Mouse (Mus musculus): ENCODE measurements around the gene Id3.

The Id3 gene

DNA sequence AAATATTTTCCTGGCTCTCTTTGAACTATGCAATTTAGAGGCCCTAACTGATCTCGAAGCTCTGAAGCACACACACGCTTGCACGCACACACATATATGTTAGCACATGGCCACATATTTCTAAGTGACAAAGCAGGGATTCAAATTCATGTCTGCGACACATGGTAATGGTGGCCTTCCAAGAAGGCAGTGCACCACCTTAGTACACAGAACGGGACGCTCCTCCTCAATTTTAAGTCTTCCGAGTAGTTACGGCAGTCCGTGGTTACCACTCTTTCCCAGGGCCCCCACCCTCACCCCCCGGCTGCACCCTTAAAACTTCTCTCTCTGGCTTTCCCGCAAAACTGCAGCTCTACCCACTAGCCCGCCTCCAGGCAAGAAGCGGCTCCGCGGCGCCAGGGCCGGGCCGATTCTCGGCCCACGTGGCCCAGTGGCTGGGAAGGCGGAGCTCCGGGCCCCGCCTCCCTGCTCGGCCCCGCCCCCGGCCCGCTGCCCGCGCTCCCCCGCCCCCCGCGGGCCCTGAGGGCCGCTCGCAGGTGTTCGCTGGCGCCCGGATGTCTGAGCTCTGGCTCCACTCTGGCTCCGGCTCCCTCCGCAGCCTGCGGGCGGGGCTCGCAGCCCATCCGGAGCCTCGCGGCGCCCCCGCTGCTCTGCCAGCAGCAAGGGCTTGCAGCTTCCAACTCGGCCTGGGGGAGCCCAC lies 4.3 kb downstream of the Id3 start:
- no peak for DNase-seq (ENCODE audit: low read depth, low spot score)

DNA sequence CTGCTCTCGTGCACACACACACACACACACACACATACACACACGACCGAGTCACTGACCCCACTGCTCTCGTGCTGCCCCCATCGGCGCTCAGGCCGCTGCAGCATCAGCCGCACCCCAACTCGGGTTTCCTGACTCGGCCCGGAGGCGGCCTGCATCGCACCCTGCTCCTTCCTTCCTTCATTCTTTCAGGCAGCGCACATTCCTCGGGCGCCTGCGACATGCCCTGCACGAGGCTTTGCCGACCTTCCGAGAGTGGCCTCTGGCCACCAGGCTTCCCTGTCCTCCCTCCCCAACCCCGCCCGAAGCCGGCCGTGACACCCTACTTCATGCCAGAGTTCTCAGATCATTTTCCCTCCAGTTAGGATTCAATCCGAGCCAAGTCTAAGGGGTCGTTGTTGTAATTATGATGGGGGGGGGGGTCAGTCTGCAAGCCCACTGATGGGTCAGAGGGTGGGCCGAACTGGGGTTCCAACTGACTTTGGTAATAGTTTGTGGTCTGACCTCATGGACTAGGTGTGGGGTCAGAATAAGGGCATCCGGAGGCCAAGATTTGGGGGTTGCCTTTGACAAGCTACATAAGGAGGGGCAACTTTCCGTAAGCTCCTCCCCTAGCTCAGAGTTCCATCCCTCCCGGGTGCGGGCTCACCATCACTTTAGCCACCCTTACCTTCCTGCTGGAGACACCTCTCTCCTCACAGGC lies 5.2 kb downstream of the Id3 start:
- DNase-seq (ENCODE audit: low read depth, low spot score): no peak

- no peak for DNase-seq (ENCODE audit: low read depth, low spot score)
Observed at GRCm38 (mm10) chr4:136149045-136149379, 5.7 kb downstream of the Id3 start.

GRCm38 (mm10) chr4:136149734-136150133 lies 6.4 kb downstream of the Id3 start:
- DNase-seq (ENCODE audit: low read depth, low spot score): peak; percentile 69

DNA sequence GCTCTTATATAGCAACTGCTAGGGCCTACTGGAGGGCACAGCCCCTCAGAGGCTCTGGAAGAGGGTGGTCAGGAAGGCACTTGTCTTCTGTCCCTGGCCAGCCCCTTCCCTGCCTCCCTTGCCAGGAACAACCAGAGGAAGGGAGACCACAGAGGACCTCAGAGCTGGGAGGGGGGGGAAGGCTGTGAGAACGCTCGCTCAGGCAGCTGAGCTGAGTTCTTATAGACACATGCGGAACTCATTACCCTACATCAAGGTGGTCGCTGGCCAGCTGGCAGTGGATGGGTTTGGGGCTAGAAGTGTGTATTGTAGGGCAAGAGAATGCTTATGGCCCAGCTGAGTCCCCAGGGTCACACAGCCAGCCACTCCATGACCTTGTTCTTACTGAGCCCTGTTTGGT lies 7.3 kb downstream of the Id3 start:
- no peak for DNase-seq (ENCODE audit: low read depth, low spot score)

GRCm38 (mm10) chr4:136152821-136153220 lies 9.5 kb downstream of the Id3 start:
- no peak for DNase-seq (ENCODE audit: low read depth, low spot score)

- DNase-seq (ENCODE audit: low read depth, low spot score): no peak
Observed at GRCm38 (mm10) chr4:136154462-136154861, 11.2 kb downstream of the Id3 start.

DNA sequence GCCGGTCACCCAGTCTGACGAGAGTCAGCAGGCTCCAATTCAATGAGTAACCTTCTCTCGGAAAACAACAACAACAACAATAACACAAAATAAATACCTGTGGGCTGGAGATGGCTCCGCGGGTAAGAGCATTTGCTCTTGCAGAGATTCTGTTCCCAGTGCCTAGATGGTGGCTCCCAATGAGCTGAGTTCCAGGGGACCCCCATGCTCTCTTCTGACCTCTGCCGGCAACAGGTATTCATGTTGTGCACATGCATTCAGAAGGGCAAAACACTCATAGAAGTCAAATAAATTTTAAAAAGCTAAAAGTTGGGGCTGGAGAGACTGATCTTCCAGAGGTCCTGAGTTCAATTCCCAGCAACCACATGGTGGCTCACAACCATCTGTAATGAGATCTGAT lies 15.2 kb downstream of the Id3 start:
- DNase-seq (ENCODE audit: low read depth, low spot score): no peak

DNA sequence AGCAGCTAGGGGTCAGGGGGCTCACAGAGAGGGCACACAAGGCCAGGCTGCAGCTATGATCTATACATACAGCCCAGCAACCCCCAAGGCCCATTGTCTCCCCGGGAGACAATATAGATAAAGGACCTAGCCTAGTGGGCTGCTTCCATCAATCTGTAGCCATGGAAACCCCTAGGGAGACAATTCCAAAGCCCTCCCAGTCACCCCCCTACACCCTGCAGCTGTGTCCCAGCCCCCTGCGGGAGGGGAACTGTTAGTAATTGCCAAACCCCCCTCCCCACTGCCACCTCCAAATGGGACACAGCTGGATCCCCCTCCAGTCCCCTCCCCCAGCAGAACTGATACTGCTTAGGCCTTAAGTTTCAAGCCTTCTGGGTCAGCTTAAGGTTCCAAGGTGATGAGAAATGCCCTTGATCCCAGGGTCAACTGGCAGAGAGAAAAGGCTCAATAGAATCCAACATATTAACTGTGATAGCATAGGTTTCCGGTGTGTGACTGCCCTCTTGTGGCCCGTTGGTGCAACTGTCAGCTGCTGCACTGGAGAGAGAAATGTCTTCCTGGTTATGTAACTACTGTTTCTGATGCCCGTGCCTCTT lies 16.6 kb downstream of the Id3 start:
- peak; percentile 88 for DNase-seq (ENCODE audit: low read depth, low spot score)

GRCm38 (mm10) chr4:136163448-136163847 lies 20.2 kb downstream of the Id3 start:
- DNase-seq (ENCODE audit: low read depth, low spot score): peak; percentile 89

DNA sequence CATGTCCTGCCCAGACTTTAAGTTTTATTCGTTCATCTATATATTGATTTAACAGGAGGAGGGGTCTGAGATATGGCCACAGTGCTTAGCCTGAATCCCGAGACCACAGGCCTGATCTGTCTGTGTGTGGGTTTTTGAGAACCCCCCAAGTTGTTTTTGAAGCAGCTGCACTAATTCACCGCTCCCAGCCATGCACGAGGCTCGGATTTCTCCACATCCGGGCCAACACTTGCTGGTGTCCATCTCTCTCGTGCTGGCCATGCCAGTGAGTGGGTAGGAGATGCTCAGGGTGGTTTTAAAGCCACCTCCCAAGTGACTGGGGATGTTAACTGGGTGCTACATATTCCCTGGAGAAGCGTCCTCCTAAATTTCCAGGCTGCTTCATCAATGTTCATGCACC lies 21.7 kb downstream of the Id3 start:
- no peak for DNase-seq (ENCODE audit: low read depth, low spot score)

DNA sequence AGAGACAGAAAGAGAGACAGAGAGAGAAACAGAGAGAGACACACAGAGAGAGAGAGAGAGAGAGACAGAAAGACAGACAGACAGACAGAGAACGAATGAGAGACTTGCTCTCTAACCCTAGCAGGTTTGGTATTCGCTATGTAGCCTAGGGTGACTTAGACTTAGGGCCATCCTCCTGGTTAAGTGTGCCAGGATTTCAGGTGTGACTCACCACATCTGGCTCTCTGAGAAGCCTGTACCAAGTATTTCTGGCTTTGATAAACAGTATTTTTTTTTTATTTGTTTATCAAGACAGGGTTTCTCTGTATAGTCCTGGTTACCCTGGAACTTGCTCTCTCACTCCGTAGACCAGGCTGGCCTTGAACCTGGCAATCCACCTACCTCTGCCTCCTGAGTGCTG lies 24.4 kb downstream of the Id3 start:
- peak; percentile 85 for DNase-seq (ENCODE audit: low read depth, low spot score)

- no peak for DNase-seq (ENCODE audit: low read depth, low spot score)
Observed at GRCm38 (mm10) chr4:136170401-136170800, 27.1 kb downstream of the Id3 start.

GRCm38 (mm10) chr4:136171455-136171854 lies 28.2 kb downstream of the Id3 start:
- no peak for DNase-seq (ENCODE audit: low read depth, low spot score)

- peak; percentile 70 for DNase-seq (ENCODE audit: low read depth, low spot score)
Observed at GRCm38 (mm10) chr4:136172011-136172541, 28.8 kb downstream of the Id3 start, which contains the start of gene E2f2. TSS of gene E2f2 (plus strand) at chr4:136172394.

DNA sequence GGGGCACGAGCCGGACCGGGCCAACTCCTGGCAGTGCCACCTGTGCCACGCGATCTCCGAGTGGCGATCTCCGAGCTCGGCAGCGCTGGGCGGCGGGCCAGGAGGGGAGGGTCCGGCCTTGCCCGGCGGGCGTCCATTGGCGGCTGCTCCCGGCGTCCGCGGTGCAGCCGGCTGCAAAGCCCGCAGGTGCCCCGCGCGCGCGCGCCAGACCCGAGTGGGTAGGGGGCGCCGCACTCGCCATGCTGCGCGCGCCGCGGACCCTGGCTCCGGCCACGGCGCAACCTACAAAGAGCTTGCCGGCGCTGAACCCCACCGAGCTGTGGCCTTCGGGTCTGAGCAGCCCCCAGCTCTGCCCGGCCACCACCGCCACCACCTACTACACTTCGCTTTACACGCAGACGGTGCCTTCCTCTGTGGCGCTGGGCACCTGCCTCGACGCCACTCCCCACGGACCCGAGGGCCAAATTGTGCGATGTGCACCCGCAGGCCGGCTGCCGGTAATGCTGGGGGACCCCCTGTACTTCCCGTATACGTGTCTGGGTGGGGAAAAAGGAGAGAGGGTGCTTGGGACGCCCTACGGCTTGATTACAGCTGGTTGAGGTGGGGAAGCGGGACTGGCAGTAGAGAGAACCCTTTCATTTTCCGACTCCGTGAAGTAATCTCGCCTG lies 29.4 kb downstream of the Id3 start:
- peak; percentile 45 for DNase-seq (ENCODE audit: low read depth, low spot score)

GRCm38 (mm10) chr4:136173210-136173715 lies 30.0 kb downstream of the Id3 start:
- DNase-seq (ENCODE audit: low read depth, low spot score): peak; percentile 43

- peak; percentile 71 for DNase-seq (ENCODE audit: low read depth, low spot score)
Observed at GRCm38 (mm10) chr4:136174216-136175193, 31.2 kb downstream of the Id3 start.

DNA sequence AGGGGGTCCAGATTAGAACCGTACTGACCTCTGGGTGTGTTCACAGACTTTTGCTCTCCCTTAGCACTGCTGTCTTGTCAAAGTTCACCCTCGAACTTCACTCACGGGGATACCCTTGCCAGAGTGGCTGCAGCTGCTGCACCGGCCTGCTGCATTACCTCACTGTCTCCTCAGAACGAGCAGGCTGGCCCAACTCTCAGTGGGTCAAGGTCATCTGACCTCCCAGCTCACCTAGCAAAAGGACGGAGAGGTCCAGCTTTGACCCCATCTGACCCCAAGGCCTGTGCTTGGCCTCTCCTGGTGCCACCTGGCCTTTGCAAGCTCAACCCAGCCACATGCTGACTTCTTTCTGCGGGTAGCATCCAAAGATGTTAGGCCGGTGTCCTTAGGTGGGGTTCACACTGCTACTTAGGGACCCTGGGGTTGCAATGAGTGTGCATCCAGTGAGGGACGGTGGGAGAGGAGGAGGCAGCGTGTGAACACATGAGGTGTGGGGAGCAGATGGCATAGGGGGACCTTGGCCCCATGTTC lies 32.8 kb downstream of the Id3 start:
- no peak for DNase-seq (ENCODE audit: low read depth, low spot score)

DNA sequence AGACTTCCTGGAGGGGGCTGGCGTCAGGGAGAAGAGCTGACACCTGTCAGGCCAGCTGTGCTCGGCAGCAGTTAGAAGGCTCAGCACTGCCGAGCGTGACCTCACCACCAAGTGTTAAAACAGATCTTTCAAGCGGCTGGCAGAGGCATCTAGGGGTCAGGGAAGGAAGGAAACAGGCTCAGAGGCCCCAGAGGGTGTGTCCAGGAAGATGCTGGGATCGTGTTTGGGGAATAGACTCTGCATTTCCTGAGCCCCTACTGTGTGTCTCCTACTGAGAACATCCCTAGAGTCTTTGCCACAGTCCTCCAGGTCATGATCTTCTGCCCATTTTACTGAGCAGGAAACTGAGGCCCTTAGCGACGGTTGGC lies 33.9 kb downstream of the Id3 start:
- DNase-seq (ENCODE audit: low read depth, low spot score): peak; percentile 24

All from 3T3-L1 (cell line).